Mouse (Mus musculus) liver, embryonic 14.5 days (tissue): ENCODE results near the gene Alpk3. TPM values are rescaled to one million over a fixed set of nuclear protein-coding genes. Genes with fewer than 3 reads are reported as not detected.
"Not testable (repeated sequence)": the region's sequence is repeated elsewhere in the genome, so short reads cannot be mapped to it uniquely, and the experiment has no call there.

Experiments used
- ATAC-seq: fragments of 200-750 bp; cut with Nextera tagmentation; 2 replicates; pipeline ENCODE4 v1.8.0; 2017; ENCODE audit warnings: moderate number of reproducible peaks, mild to moderate bottlenecking, moderate library complexity; ENCODE audit not compliant: insufficient read depth
- DNase-seq, 3 experiments: peaks; one replicate each; pipeline ENCODE4 v3.0.0-alpha.2; 2012 to 2013; ENCODE audit warnings: low read depth in 3 of 3, low spot score in 3 of 3
- H3K27ac ChIP-seq: fragments of 300-500 bp; sonication (generic); 2 replicates; pipeline ENCODE4 v1.5.1; 2014; ENCODE audit warnings: moderate library complexity, mild to moderate bottlenecking, control low read depth, inconsistent platforms
- H3K27me3 ChIP-seq: fragments of 300-500 bp; sonication (generic); 2 replicates; pipeline ENCODE4 v1.6.1; 2014; ENCODE audit warnings: mild to moderate bottlenecking, low read length, moderate library complexity; ENCODE audit not compliant: control insufficient read depth, insufficient read depth
- H3K36me3 ChIP-seq: fragments of 300-500 bp; sonication (generic); replicated peaks from 2 replicates; pipeline ENCODE4 v1.6.1; 2014; ENCODE audit warnings: low read depth; ENCODE audit not compliant: control insufficient read depth, insufficient read depth
- H3K4me1 ChIP-seq, 2 experiments: fragments of 200-500 bp in 1 of 2; fragments of 300-500 bp in 1 of 2; sonication (generic) in 1 of 2; replicated peaks; 2 replicates each; pipeline ENCODE4 v1.6.1; 2012 to 2014; ENCODE audit warnings: antibody characterized with exemption in 1 of 2, inconsistent platforms in 1 of 2, low read length in 1 of 2; ENCODE audit not compliant: control insufficient read depth in 2 of 2, insufficient read depth in 2 of 2
- H3K4me2 ChIP-seq: fragments of 300-500 bp; sonication (generic); 2 replicates; pipeline ENCODE4 v1.6.1; 2014; ENCODE audit warnings: low read depth, mild to moderate bottlenecking, control low read depth, moderate library complexity
- H3K4me3 ChIP-seq, 2 experiments: fragments of 200-500 bp in 1 of 2; fragments of 300-500 bp in 1 of 2; sonication (generic) in 1 of 2; 2 replicates each; pipeline ENCODE4 v1.5.1; 2012 to 2014; ENCODE audit warnings: low read depth in 2 of 2, low read length in 2 of 2, mild to moderate bottlenecking in 2 of 2, control low read depth in 1 of 2, inconsistent platforms in 1 of 2, moderate library complexity in 1 of 2; ENCODE audit not compliant: insufficient read depth in 1 of 2
- H3K9ac ChIP-seq: fragments of 300-500 bp; sonication (generic); replicated peaks from 2 replicates; pipeline ENCODE4 v1.6.1; 2014; ENCODE audit warnings: mild to moderate bottlenecking, control low read depth, moderate library complexity
- H3K9me3 ChIP-seq: fragments of 300-500 bp; sonication (generic); 2 replicates; pipeline ENCODE4 v1.6.1; 2016; ENCODE audit warnings: low read length, mixed read lengths; ENCODE audit not compliant: control insufficient read depth
- CTCF ChIP-seq: IDR thresholded peaks from 2 replicates; pipeline ENCODE4 v1.5.1; 2016; ENCODE audit warnings: antibody characterized with exemption, low read depth, control low read depth
- EP300 ChIP-seq: IDR thresholded peaks from 2 replicates; pipeline ENCODE4 v1.6.1; 2016; ENCODE audit warnings: antibody characterized with exemption, low read depth
- WGBS: fragments of 180-500 bp; shearing (Covaris S2); extraction: QIAGEN DNeasy Blood & Tissue Kit; methylation state at CpG from one replicate; pipeline ENCODE4 v1.1.7; 2014; ENCODE audit not compliant: insufficient replicate concordance; 5-methylcytosine and 5-hydroxymethylcytosine counted together
- polyA plus RNA-seq, 2 experiments: library from polyadenylated mRNA; depleted of rRNA in 1 of 2; stranded (reverse) in 1 of 2; unstranded in 1 of 2; fragments of >200 nt; fragmentation: Nextera tagmentation in 1 of 2; extraction: Ambion mirVana in 1 of 2; gene quantifications; 2 replicates each; pipeline versions ENCODE4 v1.2.1 to v1.2.3; 2012 to 2014

Alpk3 gene
- polyA plus RNA-seq, 2 experiments: 0.03 to 0.04 TPM

- H3K27ac ChIP-seq: no peak overlapping the region
- no peaks in the 10 kb centered on the region for H3K9me3 ChIP-seq
- WGBS: 84% methylated on average over 8 of the region's 8 CpGs
- peaks cover 8 to 10% of the 10 kb centered on the region in 2 experiments for H3K4me1 ChIP-seq
- H3K4me3 ChIP-seq: no peak overlapping the region
- DNase-seq (no peak), ATAC-seq (no peak)
- H3K4me2 ChIP-seq: no peak overlapping the region
- TF ChIP-seq CTCF (no peak), EP300 (no peak)
- no peaks in the 10 kb centered on the region for H3K36me3 ChIP-seq
- H3K9ac ChIP-seq: no peak overlapping the region
- H3K27me3 ChIP-seq: no peaks in the 10 kb centered on the region
Observed at GRCm38 (mm10) chr7:81151216-81151615, 93.8 kb downstream of the Alpk3 start.

- H3K4me3 ChIP-seq: no peak overlapping the region
- TF ChIP-seq CTCF (no peak), EP300 (no peak)
- no peaks in the 10 kb centered on the region for H3K36me3 ChIP-seq
- no peak overlapping the region for H3K27ac ChIP-seq
- H3K4me2 ChIP-seq: no peak overlapping the region
- H3K9me3 ChIP-seq: no peaks in the 10 kb centered on the region
- 82% methylated on average over 10 of the region's 10 CpGs for WGBS
- H3K27me3 ChIP-seq: no peaks in the 10 kb centered on the region
- DNase-seq (no peak), ATAC-seq (no peak)
- H3K9ac ChIP-seq: no peak overlapping the region
- H3K4me1 ChIP-seq: peaks cover 8 to 10% of the 10 kb centered on the region in 2 experiments
Observed at GRCm38 (mm10) chr7:81152306-81152705, 94.9 kb downstream of the Alpk3 start.

GRCm38 (mm10) chr7:81152826-81153225, 95.4 kb downstream of the Alpk3 start:
- H3K9me3 ChIP-seq: no peaks in the 10 kb centered on the region
- H3K27me3 ChIP-seq: no peaks in the 10 kb centered on the region
- H3K4me2 ChIP-seq: no peak overlapping the region
- no peak for TF ChIP-seq CTCF
- no peak for TF ChIP-seq EP300
- H3K4me1 ChIP-seq: peaks cover 8 to 10% of the 10 kb centered on the region in 2 experiments
- H3K9ac ChIP-seq: no peak overlapping the region
- DNase-seq: no peak
- H3K36me3 ChIP-seq: no peaks in the 10 kb centered on the region
- no peak for ATAC-seq
- H3K4me3 ChIP-seq: no peak overlapping the region
- no peak overlapping the region for H3K27ac ChIP-seq
- WGBS: 57% methylated on average over 7 of the region's 7 CpGs

- Histone ChIP-seq H3K4me2 (no peak overlapping the region), H3K27me3 (no peaks in the 10 kb centered on the region), H3K4me1 (peaks cover 8 to 10% of the 10 kb centered on the region in 2 experiments), H3K36me3 (no peaks in the 10 kb centered on the region), H3K9ac (no peak overlapping the region), H3K27ac (no peak overlapping the region), H3K9me3 (no peaks in the 10 kb centered on the region), H3K4me3 (no peak overlapping the region)
- no peak for DNase-seq
- 69% methylated on average over 6 of the region's 6 CpGs for WGBS
- TF ChIP-seq CTCF: no peak
- no peak for TF ChIP-seq EP300
- ATAC-seq: no peak
Observed at GRCm38 (mm10) chr7:81153327-81153726, 95.9 kb downstream of the Alpk3 start.

- not testable (repeated sequence) for H3K36me3 ChIP-seq, H3K9ac ChIP-seq, DNase-seq, ATAC-seq, H3K27me3 ChIP-seq, H3K4me1 ChIP-seq, H3K4me3 ChIP-seq, H3K4me2 ChIP-seq, H3K9me3 ChIP-seq, H3K27ac ChIP-seq
Observed at GRCm38 (mm10) chr7:81154244-81154643, 96.8 kb downstream of the Alpk3 start.
